Comparison of ENCODE assay signal across 9 mouse cellular contexts in the genomic region with DNA sequence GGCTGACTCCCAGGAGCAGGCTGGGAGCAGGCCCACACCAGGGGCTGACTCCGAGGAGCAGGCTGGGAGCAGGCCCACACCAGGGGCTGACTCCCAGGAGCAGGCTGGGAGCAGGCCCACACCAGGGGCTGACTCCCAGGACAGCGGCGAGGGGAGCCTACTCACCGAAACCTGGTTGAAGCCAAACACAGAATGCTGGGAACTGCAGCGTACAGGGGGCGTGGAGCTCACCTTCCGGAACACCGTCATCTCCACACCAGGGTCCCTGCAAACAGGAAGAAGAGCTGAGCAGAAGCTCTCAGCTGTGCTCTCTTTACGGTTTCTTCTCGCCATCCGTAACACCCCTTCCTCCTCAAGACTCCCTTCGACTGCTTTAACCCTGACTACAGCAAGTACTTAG. TPM values are rescaled to one million over a fixed set of nuclear protein-coding genes. Genes with fewer than 3 reads are reported as not detected.
DNase-seq lines count a peak whose midpoint lies in the region; ATAC-seq and TF ChIP-seq lines count a peak whose summit lies in the region.
"Not testable (repeated sequence)": the region's sequence is repeated elsewhere in the genome, so short reads cannot be mapped to it uniquely, and the experiment has no call there.
"Had no signal": no experiment of that assay in that cellular context is flagged by ENCODE, and none has a peak within 500 bp of the region (broad histone marks: within the 10 kb centered on the region; RNA-seq: fewer than 3 reads in every experiment).

No protein-coding gene starts in this region.

- H3K9me3 ChIP-seq in E14TG2a.4 (ENCODE audit: low read length); embryonic facial prominence, embryonic 13.5 days; hindbrain, embryonic 11.5 days (ENCODE audit: control insufficient read depth, low read length); kidney, embryonic 14.5 days (ENCODE audit: control insufficient read depth, low read length); liver, embryonic 11.5 days (ENCODE audit: control insufficient read depth, low read length); megakaryocyte, embryonic 14.5 days; neural tube, embryonic 11.5 days (ENCODE audit: control insufficient read depth, low read length): not testable (repeated sequence)

- H3K36me3 ChIP-seq in E14TG2a.4 (ENCODE audit: insufficient read depth, low read length), result peaks cover 71% of the 10 kb centered on the region
- H3K36me3 ChIP-seq in embryonic facial prominence, embryonic 13.5 days, result peaks cover 64% of the 10 kb centered on the region
- H3K36me3 ChIP-seq in hindbrain, embryonic 11.5 days (ENCODE audit: control insufficient read depth, insufficient read depth, low read length), result peaks cover 14% of the 10 kb centered on the region
- H3K36me3 ChIP-seq in kidney, embryonic 14.5 days (ENCODE audit: control insufficient read depth, insufficient read depth, low read length), result peaks cover 63% of the 10 kb centered on the region
- H3K36me3 ChIP-seq in liver, embryonic 11.5 days (ENCODE audit: control insufficient read depth, insufficient read depth, low read length), result peaks cover 42% of the 10 kb centered on the region
- H3K36me3 ChIP-seq in megakaryocyte, embryonic 14.5 days (replicated peaks; ENCODE audit: low read length), result peaks cover 70% of the 10 kb centered on the region
- peaks cover 27% of the 10 kb centered on the region for H3K36me3 ChIP-seq in neural tube, embryonic 11.5 days (ENCODE audit: control insufficient read depth, insufficient read depth, low read length)

- TF ChIP-seq CTCF in E14TG2a.4 (conservative IDR thresholded peaks at IDR 0.05; ENCODE audit: low read length), result not testable (repeated sequence)

- 93% methylated on average over 12 of the region's 12 CpGs for WGBS in embryonic facial prominence, embryonic 13.5 days
- 97% methylated on average over 12 of the region's 12 CpGs for WGBS in hindbrain, embryonic 11.5 days
- 94% methylated on average over 11 of the region's 12 CpGs for WGBS in kidney, embryonic 14.5 days
- WGBS in liver, embryonic 11.5 days, result 89% methylated on average over 12 of the region's 12 CpGs
- 90% methylated on average over 12 of the region's 12 CpGs for WGBS in neural tube, embryonic 11.5 days

- H3K9ac ChIP-seq in embryonic facial prominence, embryonic 13.5 days, result peak overlapping the region; percentile 88
- H3K9ac ChIP-seq in hindbrain, embryonic 11.5 days (ENCODE audit: low read depth, low read length); kidney, embryonic 14.5 days (ENCODE audit: low read depth, low read length): not testable (repeated sequence)
- H3K9ac ChIP-seq in liver, embryonic 11.5 days (ENCODE audit: low read depth, low read length), result peak overlapping the region; percentile 91
- 0 out of 2 replicates have a peak overlapping the region, but pooled peaks have one; percentile 26 for H3K9ac ChIP-seq in neural tube, embryonic 11.5 days (ENCODE audit: low read length)

- peak; percentile 92 for DNase-seq in heart, adult 11 months
- DNase-seq in hindbrain, embryonic 11.5 days (ENCODE audit: low spot score); liver, embryonic 11.5 days (ENCODE audit: low spot score); neural tube, embryonic 11.5 days (ENCODE audit: low spot score): not testable (repeated sequence)

- not testable (repeated sequence) for H3K27ac ChIP-seq in embryonic facial prominence, embryonic 13.5 days; hindbrain, embryonic 11.5 days (ENCODE audit: low read depth, low read length); kidney, embryonic 14.5 days (ENCODE audit: low read depth, low read length); neural tube, embryonic 11.5 days (ENCODE audit: low read depth, low read length)
- peak overlapping the region; percentile 87 for H3K27ac ChIP-seq in liver, embryonic 11.5 days (ENCODE audit: low read depth, low read length)

- not testable (repeated sequence) for ATAC-seq in embryonic facial prominence, embryonic 13.5 days (ENCODE audit: insufficient number of reproducible peaks, insufficient read depth, low FRiP score, low TSS enrichment, low read depth); hindbrain, embryonic 11.5 days (ENCODE audit: low FRiP score); kidney, embryonic 14.5 days (ENCODE audit: low FRiP score, low TSS enrichment); liver, embryonic 11.5 days (replicated peaks; ENCODE audit: low FRiP score); neural tube, embryonic 11.5 days (ENCODE audit: insufficient read depth, low FRiP score, low TSS enrichment)

- H3K4me3 ChIP-seq in E14TG2a.4 (replicated peaks; ENCODE audit: low read length), result peak overlapping the region; percentile 96; the same call in 1 of the 2 replicates
- not testable (repeated sequence) for H3K4me3 ChIP-seq in embryonic facial prominence, embryonic 13.5 days; hindbrain, embryonic 11.5 days (ENCODE audit: low read depth, low read length); neural tube, embryonic 11.5 days (ENCODE audit: low read depth, low read length)
- peak overlapping the region; percentile 96; the same call in 1 of the 2 replicates for H3K4me3 ChIP-seq in kidney, embryonic 14.5 days (ENCODE audit: low read length)
- peak overlapping the region; percentile 96 for H3K4me3 ChIP-seq in liver, embryonic 11.5 days (ENCODE audit: low read depth, low read length)
- peak overlapping the region; percentile 97 for H3K4me3 ChIP-seq in megakaryocyte, embryonic 14.5 days (replicated peaks)

- H3K4me1 ChIP-seq in E14TG2a.4 (replicated peaks; ENCODE audit: low read depth, low read length), result peaks cover 63% of the 10 kb centered on the region
- peaks cover 31% of the 10 kb centered on the region for H3K4me1 ChIP-seq in embryonic facial prominence, embryonic 13.5 days
- peaks cover 11% of the 10 kb centered on the region; the same call in 1 of the 2 replicates for H3K4me1 ChIP-seq in hindbrain, embryonic 11.5 days (replicated peaks; ENCODE audit: control insufficient read depth, insufficient read depth, low read length)
- H3K4me1 ChIP-seq in kidney, embryonic 14.5 days (ENCODE audit: control insufficient read depth, insufficient read depth, low read length), result peaks cover 27% of the 10 kb centered on the region
- H3K4me1 ChIP-seq in liver, embryonic 11.5 days (replicated peaks; ENCODE audit: control insufficient read depth, insufficient read depth, low read length), result peaks cover 36% of the 10 kb centered on the region
- H3K4me1 ChIP-seq in megakaryocyte, embryonic 14.5 days, result peaks cover 40% of the 10 kb centered on the region
- H3K4me1 ChIP-seq in neural tube, embryonic 11.5 days (ENCODE audit: control insufficient read depth, insufficient read depth, low read length), result peaks cover 29% of the 10 kb centered on the region

- H3K27me3 ChIP-seq in E14TG2a.4 (ENCODE audit: insufficient read depth, low read length); embryonic facial prominence, embryonic 13.5 days; hindbrain, embryonic 11.5 days (ENCODE audit: control insufficient read depth, insufficient read depth, low read length); kidney, embryonic 14.5 days (ENCODE audit: control insufficient read depth, insufficient read depth, low read length); liver, embryonic 11.5 days (replicated peaks; ENCODE audit: control insufficient read depth, insufficient read depth, low read length); megakaryocyte, embryonic 14.5 days (replicated peaks); neural tube, embryonic 11.5 days (ENCODE audit: control insufficient read depth, insufficient read depth, low read length): not testable (repeated sequence)

- peak overlapping the region; percentile 100 for H3K4me2 ChIP-seq in embryonic facial prominence, embryonic 13.5 days
- peak overlapping the region; percentile 96; the same call in 1 of the 2 replicates for H3K4me2 ChIP-seq in hindbrain, embryonic 11.5 days (replicated peaks; ENCODE audit: low read depth, low read length)
- peak overlapping the region; percentile 97; the same call in 1 of the 2 replicates for H3K4me2 ChIP-seq in kidney, embryonic 14.5 days (replicated peaks; ENCODE audit: low read depth, low read length)
- peak overlapping the region; percentile 99 for H3K4me2 ChIP-seq in liver, embryonic 11.5 days
- H3K4me2 ChIP-seq in neural tube, embryonic 11.5 days (ENCODE audit: low read depth), result peak overlapping the region; percentile 99

RNA-seq across cellular contexts. Expression of a gene that starts 1.6 kb away (rescaled TPM):
- polyA plus RNA-seq in embryonic facial prominence, embryonic 13.5 days (2015; fragmentation: Nextera tagmentation; extraction: Ambion mirVana), result 19.2 and 20.5 TPM in 2 replicates
- polyA plus RNA-seq in hindbrain, embryonic 11.5 days (2014; fragmentation: Nextera tagmentation; extraction: Ambion mirVana), result 13.4 and 14.7 TPM in 2 replicates
- polyA plus RNA-seq in kidney, embryonic 14.5 days (2014; fragmentation: Nextera tagmentation; extraction: Ambion mirVana), result 26.8 and 33.6 TPM in 2 replicates
- 27.4 and 28.1 TPM in 2 replicates for polyA plus RNA-seq in liver, embryonic 11.5 days (2014; fragmentation: Nextera tagmentation; extraction: Ambion mirVana)
- polyA plus RNA-seq in megakaryocyte, embryonic 14.5 days (2012; ENCODE audit: insufficient read depth, low replicate concordance), result 156 and 158 TPM in 2 replicates
- polyA plus RNA-seq in neural tube, embryonic 11.5 days (2014; fragmentation: Nextera tagmentation; extraction: Ambion mirVana), result 21.0 and 22.0 TPM in 2 replicates

RNA-seq across cellular contexts. Expression of a gene that starts 1.8 kb away (rescaled TPM):
- polyA plus RNA-seq in embryonic facial prominence, embryonic 13.5 days (2015; fragmentation: Nextera tagmentation; extraction: Ambion mirVana), result 25.6 and 26.5 TPM in 2 replicates
- 22.9 and 23.1 TPM in 2 replicates for polyA plus RNA-seq in hindbrain, embryonic 11.5 days (2014; fragmentation: Nextera tagmentation; extraction: Ambion mirVana)
- 31.2 and 35.4 TPM in 2 replicates for polyA plus RNA-seq in kidney, embryonic 14.5 days (2014; fragmentation: Nextera tagmentation; extraction: Ambion mirVana)
- 22.5 and 25.0 TPM in 2 replicates for polyA plus RNA-seq in liver, embryonic 11.5 days (2014; fragmentation: Nextera tagmentation; extraction: Ambion mirVana)
- polyA plus RNA-seq in megakaryocyte, embryonic 14.5 days (2012; ENCODE audit: insufficient read depth, low replicate concordance), result 161 and 607 TPM in 2 replicates
- 26.9 and 27.7 TPM in 2 replicates for polyA plus RNA-seq in neural tube, embryonic 11.5 days (2014; fragmentation: Nextera tagmentation; extraction: Ambion mirVana)

RNA-seq across cellular contexts. Expression of a gene that starts 17.2 kb away (rescaled TPM):
- 0.52 and 0.59 TPM in 2 replicates for polyA plus RNA-seq in embryonic facial prominence, embryonic 13.5 days (2015; fragmentation: Nextera tagmentation; extraction: Ambion mirVana)
- polyA plus RNA-seq in hindbrain, embryonic 11.5 days (2014; fragmentation: Nextera tagmentation; extraction: Ambion mirVana), result 0.19 TPM in 1 of 2 replicates, not detected in the other
- polyA plus RNA-seq in kidney, embryonic 14.5 days (2014; fragmentation: Nextera tagmentation; extraction: Ambion mirVana), result 0.39 and 0.42 TPM in 2 replicates
- polyA plus RNA-seq in liver, embryonic 11.5 days (2014; fragmentation: Nextera tagmentation; extraction: Ambion mirVana), result 0.14 TPM in 1 of 2 replicates, not detected in the other
- polyA plus RNA-seq in megakaryocyte, embryonic 14.5 days (2012; ENCODE audit: insufficient read depth, low replicate concordance), result not detected in 2 replicates
- not detected in 2 replicates for polyA plus RNA-seq in neural tube, embryonic 11.5 days (2014; fragmentation: Nextera tagmentation; extraction: Ambion mirVana)
- polyA plus RNA-seq: midbrain, embryonic 11.5 days had no signal

RNA-seq across cellular contexts. Expression of a gene that starts 23.4 kb away (rescaled TPM):
- polyA plus RNA-seq in embryonic facial prominence, embryonic 13.5 days (2015; fragmentation: Nextera tagmentation; extraction: Ambion mirVana), result 24.1 and 24.6 TPM in 2 replicates
- polyA plus RNA-seq in hindbrain, embryonic 11.5 days (2014; fragmentation: Nextera tagmentation; extraction: Ambion mirVana), result 7.8 and 8.2 TPM in 2 replicates
- 17.4 and 26.8 TPM in 2 replicates for polyA plus RNA-seq in kidney, embryonic 14.5 days (2014; fragmentation: Nextera tagmentation; extraction: Ambion mirVana)
- 32.3 and 34.8 TPM in 2 replicates for polyA plus RNA-seq in liver, embryonic 11.5 days (2014; fragmentation: Nextera tagmentation; extraction: Ambion mirVana)
- 116 and 134 TPM in 2 replicates for polyA plus RNA-seq in megakaryocyte, embryonic 14.5 days (2012; ENCODE audit: insufficient read depth, low replicate concordance)
- polyA plus RNA-seq in neural tube, embryonic 11.5 days (2014; fragmentation: Nextera tagmentation; extraction: Ambion mirVana), result 17.0 and 19.3 TPM in 2 replicates

RNA-seq across cellular contexts. Expression of a gene that starts 39.2 kb away (rescaled TPM):
- polyA plus RNA-seq in embryonic facial prominence, embryonic 13.5 days (2015; fragmentation: Nextera tagmentation; extraction: Ambion mirVana), result 9.9 and 14.0 TPM in 2 replicates
- polyA plus RNA-seq in hindbrain, embryonic 11.5 days (2014; fragmentation: Nextera tagmentation; extraction: Ambion mirVana), result 4.4 and 6.2 TPM in 2 replicates
- 8.8 and 11.5 TPM in 2 replicates for polyA plus RNA-seq in kidney, embryonic 14.5 days (2014; fragmentation: Nextera tagmentation; extraction: Ambion mirVana)
- 64.9 and 67.1 TPM in 2 replicates for polyA plus RNA-seq in liver, embryonic 11.5 days (2014; fragmentation: Nextera tagmentation; extraction: Ambion mirVana)
- 203 and 207 TPM in 2 replicates for polyA plus RNA-seq in megakaryocyte, embryonic 14.5 days (2012; ENCODE audit: insufficient read depth, low replicate concordance)
- 5.1 and 6.8 TPM in 2 replicates for polyA plus RNA-seq in neural tube, embryonic 11.5 days (2014; fragmentation: Nextera tagmentation; extraction: Ambion mirVana)
